Mouse (Mus musculus): ENCODE results near the gene Ucn3. TPM values are rescaled to one million over a fixed set of nuclear protein-coding genes. Genes with fewer than 3 reads are reported as not detected.

Gene Ucn3
- total RNA-seq, 2 experiments from 2014 or later: not detected

DNA sequence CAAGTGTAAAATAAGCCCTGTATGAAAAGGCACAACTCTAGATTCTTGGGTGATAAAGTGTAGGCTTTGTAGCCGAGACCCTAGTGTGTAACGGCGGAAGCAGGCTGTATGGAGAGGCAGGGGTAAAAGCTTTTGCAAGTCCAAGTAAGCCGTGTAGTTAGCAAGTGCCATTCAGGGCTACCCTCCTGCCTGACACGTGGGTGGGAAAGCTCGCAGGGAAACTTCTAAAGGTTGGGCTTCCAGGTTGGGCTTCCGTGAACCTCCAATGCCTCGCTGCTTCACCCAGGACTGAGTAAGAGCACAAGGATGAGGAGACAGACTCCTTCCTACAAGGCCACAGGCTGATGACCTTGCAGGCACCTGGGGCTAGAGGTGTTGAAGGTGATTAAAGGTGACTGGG is 50.6 kb downstream of the Ucn3 start:
- no peak for DNase-seq
- intact Hi-C loops (cut with DNase I; ENCODE audit: low total_unique reads): no loop called here

DNA sequence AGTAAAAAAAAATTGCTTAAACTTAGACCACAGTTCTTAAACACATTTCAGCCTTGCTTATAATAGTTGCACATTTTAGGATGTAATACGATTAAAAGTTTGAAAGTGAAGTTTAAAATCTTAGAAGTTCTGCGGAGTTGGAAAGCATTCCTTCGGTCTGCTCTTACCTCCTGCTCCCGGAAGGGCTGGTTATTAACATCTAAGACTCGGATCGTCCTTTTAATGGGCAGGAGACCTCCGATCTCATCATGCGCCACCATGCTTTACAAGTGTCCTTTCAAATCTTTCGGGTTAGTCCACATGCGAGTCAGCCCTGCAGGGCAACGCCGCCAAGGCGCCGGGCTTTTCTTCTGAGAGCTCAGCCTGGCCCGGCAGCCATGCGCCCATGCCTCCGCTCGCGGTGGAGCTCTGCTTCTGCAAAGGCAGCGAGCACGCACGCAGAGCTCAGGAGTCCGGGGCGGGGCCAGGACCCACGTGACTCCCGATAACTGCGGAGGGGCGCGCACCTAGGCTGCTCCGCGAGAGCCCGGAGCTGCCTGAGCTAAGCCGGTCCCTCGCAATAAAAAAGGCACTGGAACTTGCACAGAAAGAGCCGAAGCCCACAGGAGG is 51.9 kb downstream of the Ucn3 start:
- peak; percentile 89 for DNase-seq
- intact Hi-C loops (cut with DNase I; ENCODE audit: low total_unique reads): no loop called here

DNA sequence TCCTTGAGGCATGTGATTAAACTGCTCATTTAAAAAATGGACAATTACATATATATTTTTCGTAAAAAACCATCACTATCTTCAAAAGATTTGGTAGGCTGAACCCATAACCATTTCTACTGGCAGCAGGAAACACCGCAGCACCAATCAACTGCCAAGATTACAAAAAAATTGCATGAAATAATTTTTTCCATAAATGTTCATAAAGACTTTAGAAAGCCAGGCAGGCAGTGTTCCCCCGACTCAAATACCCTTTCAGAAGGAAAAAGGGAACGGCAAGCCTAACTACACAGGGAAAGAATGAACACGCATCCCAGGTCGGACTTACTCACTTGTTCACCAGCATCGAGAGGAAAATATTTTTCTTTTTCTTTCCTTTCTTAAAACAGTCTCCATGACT is 52.5 kb downstream of the Ucn3 start:
- DNase-seq: no peak
- intact Hi-C loops (cut with DNase I; ENCODE audit: low total_unique reads): no loop called here

DNA sequence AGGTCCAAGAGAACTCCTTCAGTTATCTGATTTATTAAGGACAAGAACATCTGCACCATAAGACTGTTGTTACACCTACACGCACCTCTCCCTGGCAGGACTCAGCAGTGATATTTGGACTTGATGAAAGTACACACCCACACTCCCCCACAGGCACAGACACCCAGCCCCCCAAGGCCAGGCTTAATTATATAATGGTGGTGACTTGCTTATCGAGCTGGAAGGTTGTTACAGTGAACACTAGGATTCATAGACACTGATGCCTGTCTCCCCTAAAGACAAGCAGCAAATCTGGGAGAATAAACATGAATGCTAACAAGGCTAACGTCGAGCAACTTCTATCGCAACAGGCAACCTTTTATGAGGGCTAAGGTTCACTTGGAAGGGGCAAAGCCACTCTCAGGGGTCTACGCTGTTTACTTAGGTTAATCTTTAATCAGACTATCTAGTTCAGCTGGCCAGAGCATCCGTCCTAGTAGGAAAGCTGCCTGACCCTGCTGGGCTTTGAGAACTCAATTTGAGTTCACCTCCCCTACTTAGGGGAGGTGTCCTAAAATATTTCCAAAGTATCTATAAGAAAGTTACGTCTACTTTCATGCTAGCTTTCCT is 53.6 kb downstream of the Ucn3 start:
- no peak for DNase-seq
- intact Hi-C loops (cut with DNase I; ENCODE audit: low total_unique reads): no loop called here

Small RNA genes lying within 50 kb of the gene (microRNA-seq; reads per million reads assigned to microRNA genes)
- gene Gm22460: 0 reads per million in 2 experiments

Other genes with a start within 250 kb of the Ucn3 start
- gene Calml3, start 141.0 kb downstream of the Ucn3 start, total RNA-seq (2021): not detected
- not detected for gene Calm4, start 107.6 kb downstream of the Ucn3 start, total RNA-seq (2021)
- gene Calm5, start 91.2 kb downstream of the Ucn3 start, total RNA-seq (2021): not detected
- 10 to 100 TPM; 32.8 to 46.3 TPM for gene Net1, start 27.1 kb downstream of the Ucn3 start, total RNA-seq (2021)
- not detected for gene Tubal3, start 27.1 kb downstream of the Ucn3 start, total RNA-seq (2021)
- gene Akr1c14, start 103.7 kb upstream of the Ucn3 start, total RNA-seq (2021): 1 to 10 TPM; 3.0 to 3.3 TPM
- gene Akr1c18, start 205.3 kb upstream of the Ucn3 start, total RNA-seq (2021): under 1 TPM; 0.25 to 0.38 TPM
- under 1 TPM in 1 of 2 experiments, not detected in 1; 0.47 TPM for gene Akr1c13, start 245.8 kb upstream of the Ucn3 start, total RNA-seq (2021)

All from gastrocnemius, postnatal 14 days (tissue).